Mouse (Mus musculus) hindbrain, embryonic 11.5 days (tissue): ENCODE results near the gene Vmn1r10. TPM values are rescaled to one million over a fixed set of nuclear protein-coding genes. Genes with fewer than 3 reads are reported as not detected.

Experiments
- ATAC-seq: fragments of 200-750 bp; cut with Nextera tagmentation; 2 replicates; pipeline ENCODE4 v1.8.0; 2017; ENCODE audit warnings: mild to moderate bottlenecking, moderate TSS enrichment, moderate library complexity; ENCODE audit not compliant: low FRiP score
- DNase-seq: peaks from one replicate; pipeline ENCODE4 v3.0.0-alpha.2; 2015; ENCODE audit warnings: low spot score
- H3K27ac ChIP-seq: fragments of 300-500 bp; sonication (generic); 2 replicates; pipeline ENCODE4 v1.5.1; 2014; ENCODE audit warnings: mild to moderate bottlenecking, low read depth, low read length
- H3K27me3 ChIP-seq: fragments of 300-500 bp; sonication (generic); 2 replicates; pipeline ENCODE4 v1.6.1; 2014; ENCODE audit warnings: mild to moderate bottlenecking, low read length, moderate library complexity, mixed read lengths; ENCODE audit not compliant: control insufficient read depth, insufficient read depth
- H3K36me3 ChIP-seq: fragments of 300-500 bp; sonication (generic); 2 replicates; pipeline ENCODE4 v1.6.1; 2014; ENCODE audit warnings: mild to moderate bottlenecking, low read length, moderate library complexity, mixed read lengths; ENCODE audit not compliant: control insufficient read depth, insufficient read depth
- H3K4me1 ChIP-seq: fragments of 300-500 bp; sonication (generic); replicated peaks from 2 replicates; pipeline ENCODE4 v1.6.1; 2014; ENCODE audit warnings: low read length, mixed read lengths; ENCODE audit not compliant: control insufficient read depth, insufficient read depth
- H3K4me2 ChIP-seq: fragments of 300-500 bp; sonication (generic); replicated peaks from 2 replicates; pipeline ENCODE4 v1.6.1; 2014; ENCODE audit warnings: mild to moderate bottlenecking, low read depth, low read length
- H3K4me3 ChIP-seq: fragments of 300-500 bp; sonication (generic); 2 replicates; pipeline ENCODE4 v1.5.1; 2014; ENCODE audit warnings: low read depth, low read length
- H3K9ac ChIP-seq: fragments of 300-500 bp; sonication (generic); 2 replicates; pipeline ENCODE4 v1.6.1; 2014; ENCODE audit warnings: low read depth, low read length
- H3K9me3 ChIP-seq: fragments of 300-500 bp; sonication (generic); 2 replicates; pipeline ENCODE4 v1.6.1; 2016; ENCODE audit warnings: low read length; ENCODE audit not compliant: control insufficient read depth
- WGBS: fragments of 180-500 bp; shearing (Covaris S2); extraction: QIAGEN DNeasy Blood & Tissue Kit; methylation state at CpG from one replicate; pipeline ENCODE4 v1.1.7; 2014; 5-methylcytosine and 5-hydroxymethylcytosine counted together
- polyA plus RNA-seq: library from polyadenylated mRNA; unstranded; fragments of >200 nt; fragmentation: Nextera tagmentation; extraction: Ambion mirVana; gene quantifications from 2 replicates; pipeline ENCODE4 v1.2.1, GENCODE M21; 2014

The Vmn1r10 gene
- polyA plus RNA-seq = not detected in 2 replicates

DNA sequence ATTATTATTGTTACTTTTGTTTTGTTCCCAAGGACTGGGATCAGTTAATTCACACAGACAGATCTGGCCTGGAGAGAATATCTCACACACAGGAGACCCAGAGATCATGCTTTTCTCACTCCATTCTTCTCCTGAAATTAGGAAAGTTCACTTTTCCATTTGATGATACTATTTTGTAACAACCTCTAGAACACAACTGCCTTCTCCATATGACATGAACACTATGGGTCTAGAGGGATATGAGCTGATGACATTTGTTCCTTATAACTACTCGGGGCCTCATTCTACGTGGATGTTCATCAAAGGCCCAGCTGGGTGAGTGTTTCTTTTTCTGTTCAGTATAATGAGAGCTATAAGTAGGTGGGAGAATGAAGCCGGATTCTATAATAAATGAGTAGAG, at the start of gene Vmn1r10:
Gene Vmn1r10 (plus strand): TSS at position 301 of the 400 bp plus-strand sequence.
- DNase-seq (no peak), ATAC-seq (no peak)
- H3K4me2 ChIP-seq = no peak within 1 kb of the TSS
- no peak within 1 kb of the TSS for H3K4me3 ChIP-seq
- H3K4me1 ChIP-seq = no peaks in the 10 kb centered on the region
- H3K27ac ChIP-seq = no peak within 1 kb of the TSS
- H3K27me3 ChIP-seq = no peaks in the 10 kb centered on the region
- H3K36me3 ChIP-seq = no peaks in the 10 kb centered on the region
- WGBS = 84% methylated on average over 3 of the region's 3 CpGs
- no peaks in the 10 kb centered on the region for H3K9me3 ChIP-seq
- no peak within 1 kb of the TSS for H3K9ac ChIP-seq

DNA sequence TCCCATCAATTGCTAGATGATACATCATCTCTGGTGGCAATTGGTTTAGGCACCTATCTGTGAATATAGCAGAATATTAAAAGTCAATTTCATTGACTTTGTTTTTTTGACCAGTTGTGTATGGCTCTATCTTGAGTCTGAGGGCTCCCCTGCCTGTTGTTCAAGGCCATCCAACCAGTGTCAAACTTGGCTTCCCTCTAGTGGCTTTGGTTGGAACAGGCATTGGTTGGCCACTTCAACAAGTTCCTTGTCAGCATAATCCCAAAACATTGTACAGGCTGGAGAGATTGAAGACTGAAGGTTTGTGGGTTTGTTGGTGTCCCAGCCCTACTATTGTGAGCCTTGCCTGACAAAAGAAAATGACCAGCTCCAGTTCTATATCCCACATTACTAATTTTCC, 45.5 kb upstream of the Vmn1r10 start:
- Histone ChIP-seq H3K4me1 (no peaks in the 10 kb centered on the region), H3K27me3 (no peaks in the 10 kb centered on the region), H3K9me3 (no peaks in the 10 kb centered on the region), H3K9ac (no peak overlapping the region), H3K4me2 (no peak overlapping the region), H3K36me3 (no peaks in the 10 kb centered on the region), H3K4me3 (no peak overlapping the region), H3K27ac (no peak overlapping the region)
- DNase-seq = peak; percentile 1
- ATAC-seq = no peak

DNA sequence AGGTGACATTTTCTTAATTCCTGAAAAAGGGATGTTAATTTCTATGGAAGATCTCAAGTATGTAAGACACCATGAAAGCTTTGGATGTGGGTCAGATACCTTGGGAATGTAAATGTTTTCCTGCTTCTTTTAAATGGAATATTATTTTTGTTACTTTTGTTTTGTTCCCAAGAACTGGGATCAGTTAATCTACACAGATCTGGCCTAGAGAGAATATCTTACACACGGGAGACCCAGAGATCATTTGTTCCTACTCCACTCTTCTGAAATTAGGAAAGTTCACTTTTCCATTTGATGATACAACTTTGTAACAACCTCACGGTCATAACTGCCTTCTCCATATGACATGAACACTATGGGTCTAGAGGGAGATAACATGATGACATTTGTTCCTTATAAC, 42.8 kb upstream of the Vmn1r10 start, which contains the start of gene Vmn1r9:
Gene Vmn1r9 (plus strand): TSS at position 301 of the 400 bp plus-strand sequence.
- H3K9me3 ChIP-seq = no peaks in the 10 kb centered on the region
- no peaks in the 10 kb centered on the region for H3K36me3 ChIP-seq
- DNase-seq (no peak), ATAC-seq (no peak)
- no peaks in the 10 kb centered on the region for H3K27me3 ChIP-seq
- H3K9ac ChIP-seq = no peak within 1 kb of the TSS
- no peak within 1 kb of the TSS for H3K4me2 ChIP-seq
- no peak within 1 kb of the TSS for H3K27ac ChIP-seq
- no peaks in the 10 kb centered on the region for H3K4me1 ChIP-seq
- WGBS = 88% methylated on average over 2 of the region's 2 CpGs
- no peak within 1 kb of the TSS for H3K4me3 ChIP-seq

DNA sequence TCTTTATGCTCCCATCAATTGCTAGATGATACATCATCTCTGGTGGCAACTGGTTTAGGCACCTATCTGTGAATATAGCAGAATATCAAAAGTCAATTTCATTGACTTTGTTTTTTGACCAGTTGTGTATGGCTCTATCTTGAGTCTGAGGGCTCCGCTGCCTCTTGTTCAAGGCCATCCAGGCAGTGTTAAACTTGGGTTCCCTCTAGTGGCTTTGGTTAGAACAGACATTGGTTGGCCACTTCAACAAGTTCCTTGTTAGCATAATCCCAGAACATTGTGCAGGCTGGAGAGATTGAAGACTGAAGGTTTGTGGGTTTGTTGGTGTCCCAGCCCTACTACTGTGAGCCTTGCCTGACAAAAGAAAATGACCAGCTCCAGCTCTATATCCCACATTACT, 2.9 kb upstream of the Vmn1r10 start:
- Histone ChIP-seq H3K4me3 (no peak overlapping the region), H3K9me3 (no peaks in the 10 kb centered on the region), H3K36me3 (no peaks in the 10 kb centered on the region), H3K4me1 (no peaks in the 10 kb centered on the region), H3K27ac (no peak overlapping the region), H3K9ac (no peak overlapping the region), H3K27me3 (no peaks in the 10 kb centered on the region), H3K4me2 (no peak overlapping the region)
- 62% methylated on average over 1 of the region's 1 CpGs for WGBS
- no peak for ATAC-seq
- DNase-seq = peak; percentile 5

DNA sequence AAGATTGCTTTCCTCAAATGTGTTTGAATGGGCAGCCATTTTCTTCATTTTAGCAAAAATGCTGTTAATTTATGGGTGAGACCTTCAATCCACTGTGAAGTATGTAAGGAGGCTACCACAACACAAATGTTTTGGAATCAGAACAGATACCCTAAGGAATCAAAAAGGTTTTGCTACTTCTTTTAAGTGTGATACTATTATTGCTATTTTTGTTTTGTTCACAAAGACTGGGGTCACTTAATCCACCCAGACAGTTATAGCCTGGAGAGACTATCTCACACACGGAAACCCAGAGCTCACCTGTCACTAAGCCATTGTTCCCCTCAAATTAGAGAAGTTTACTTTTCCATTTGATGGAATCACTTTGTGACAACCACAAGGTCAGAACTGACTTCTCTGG, 23.9 kb downstream of the Vmn1r10 start, which contains the start of gene Vmn1r11:
Gene Vmn1r11 (plus strand): TSS at position 301 of the 400 bp plus-strand sequence.
- H3K9ac ChIP-seq = no peak within 1 kb of the TSS
- no peaks in the 10 kb centered on the region for H3K4me1 ChIP-seq
- WGBS = 78% methylated on average over 1 of the region's 1 CpGs
- no peaks in the 10 kb centered on the region for H3K9me3 ChIP-seq
- H3K36me3 ChIP-seq = no peaks in the 10 kb centered on the region
- no peak within 1 kb of the TSS for H3K27ac ChIP-seq
- no peak for DNase-seq
- no peak within 1 kb of the TSS for H3K4me3 ChIP-seq
- H3K27me3 ChIP-seq = no peaks in the 10 kb centered on the region
- no peak within 1 kb of the TSS for H3K4me2 ChIP-seq
- ATAC-seq = no peak

DNA sequence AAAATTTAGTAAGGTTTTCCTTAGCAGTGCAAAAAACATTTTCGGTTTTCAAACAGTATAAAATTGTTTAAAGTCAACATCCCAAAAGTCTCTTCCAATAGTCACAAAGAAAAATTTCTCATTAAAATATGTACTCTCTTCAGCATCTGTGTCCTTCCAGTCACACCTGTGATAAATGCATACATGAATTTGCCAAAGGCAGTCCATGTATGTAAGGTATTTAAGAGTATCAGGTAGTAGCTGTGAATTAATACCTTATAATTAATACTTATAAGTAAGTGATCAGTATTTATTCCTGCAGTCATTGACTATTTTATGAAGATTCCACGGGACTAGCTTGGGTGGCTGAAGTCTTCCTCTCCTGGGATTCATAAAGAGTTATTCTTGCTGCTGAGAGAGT, 47.4 kb downstream of the Vmn1r10 start, which contains the start of gene Vmn1r12:
Gene Vmn1r12 (plus strand): TSS at position 301 of the 400 bp plus-strand sequence.
- no peak within 1 kb of the TSS for H3K9ac ChIP-seq
- no peaks in the 10 kb centered on the region for H3K9me3 ChIP-seq
- WGBS = 92% methylated on average over 2 of the region's 2 CpGs
- DNase-seq (no peak), ATAC-seq (no peak)
- no peak within 1 kb of the TSS for H3K4me2 ChIP-seq
- no peak within 1 kb of the TSS for H3K27ac ChIP-seq
- H3K4me1 ChIP-seq = no peaks in the 10 kb centered on the region
- H3K4me3 ChIP-seq = no peak within 1 kb of the TSS
- no peaks in the 10 kb centered on the region for H3K27me3 ChIP-seq
- no peaks in the 10 kb centered on the region for H3K36me3 ChIP-seq

Other genes with a start within 250 kb of the Vmn1r10 start
- gene Nt5c3, start 185.5 kb upstream of the Vmn1r10 start, polyA plus RNA-seq = 98.1 and 102 TPM in 2 replicates
- gene Vmn1r4, start 185.4 kb upstream of the Vmn1r10 start, polyA plus RNA-seq = 0.15 and 0.38 TPM in 2 replicates
- not detected in 2 replicates for gene Vmn1r5, start 139.2 kb upstream of the Vmn1r10 start, polyA plus RNA-seq
- gene Vmn1r6, start 112.2 kb upstream of the Vmn1r10 start, polyA plus RNA-seq = not detected in 2 replicates
- gene Vmn1r7, start 84.1 kb upstream of the Vmn1r10 start, polyA plus RNA-seq = not detected in 2 replicates
- not detected in 2 replicates for gene Vmn1r8, start 77.2 kb upstream of the Vmn1r10 start, polyA plus RNA-seq
- not detected in 2 replicates for gene Vmn1r9, start 42.7 kb upstream of the Vmn1r10 start, polyA plus RNA-seq
- gene Vmn1r11, start 24.0 kb downstream of the Vmn1r10 start, polyA plus RNA-seq = not detected in 2 replicates
- gene Vmn1r12, start 47.5 kb downstream of the Vmn1r10 start, polyA plus RNA-seq = not detected in 2 replicates
- gene Vmn1r13, start 93.8 kb downstream of the Vmn1r10 start, polyA plus RNA-seq = not detected in 2 replicates
- gene Vmn1r14, start 122.2 kb downstream of the Vmn1r10 start, polyA plus RNA-seq = not detected in 2 replicates
- gene Vmn1r15, start 148.5 kb downstream of the Vmn1r10 start, polyA plus RNA-seq = not detected in 2 replicates
- gene Vmn1r16, start 220.0 kb downstream of the Vmn1r10 start, polyA plus RNA-seq = not detected in 2 replicates